Mouse (Mus musculus): ENCODE data around the gene Snrnp70. TPM values are rescaled to one million over a fixed set of nuclear protein-coding genes. Genes with fewer than 3 reads are reported as not detected.
"Not testable (repeated sequence)": the region's sequence is repeated elsewhere in the genome, so short reads cannot be mapped to it uniquely, and the experiment has no call there.

Gene Snrnp70
- polyA plus RNA-seq, 1 experiment from 2014 or later = 191 TPM

GRCm38 (mm10) chr7:45403532-45404261, 8.2 kb upstream of the Snrnp70 start:
- no peaks in the 10 kb centered on the region for H3K9me3 ChIP-seq (ENCODE audit: control insufficient read depth, low read length)
- H3K9ac ChIP-seq (ENCODE audit: low read length) = no peak overlapping the region
- H3K27me3 ChIP-seq (ENCODE audit: control insufficient read depth, insufficient read depth, low read depth, low read length) = peaks cover 36% of the 10 kb centered on the region
- no peaks in the 10 kb centered on the region for H3K36me3 ChIP-seq (ENCODE audit: control insufficient read depth, insufficient read depth, low read length)
- H3K4me2 ChIP-seq (ENCODE audit: low read depth, low read length) = no peak overlapping the region
- peaks cover 12% of the 10 kb centered on the region for H3K4me1 ChIP-seq (replicated peaks; ENCODE audit: control insufficient read depth, insufficient read depth, low read length)
- H3K27ac ChIP-seq (ENCODE audit: low read length) = no peak overlapping the region
- no peak overlapping the region for H3K4me3 ChIP-seq (ENCODE audit: low read length)
- ATAC-seq (ENCODE audit: low read depth) = no peak
- WGBS = 46% methylated on average over 6 of the region's 6 CpGs

DNA sequence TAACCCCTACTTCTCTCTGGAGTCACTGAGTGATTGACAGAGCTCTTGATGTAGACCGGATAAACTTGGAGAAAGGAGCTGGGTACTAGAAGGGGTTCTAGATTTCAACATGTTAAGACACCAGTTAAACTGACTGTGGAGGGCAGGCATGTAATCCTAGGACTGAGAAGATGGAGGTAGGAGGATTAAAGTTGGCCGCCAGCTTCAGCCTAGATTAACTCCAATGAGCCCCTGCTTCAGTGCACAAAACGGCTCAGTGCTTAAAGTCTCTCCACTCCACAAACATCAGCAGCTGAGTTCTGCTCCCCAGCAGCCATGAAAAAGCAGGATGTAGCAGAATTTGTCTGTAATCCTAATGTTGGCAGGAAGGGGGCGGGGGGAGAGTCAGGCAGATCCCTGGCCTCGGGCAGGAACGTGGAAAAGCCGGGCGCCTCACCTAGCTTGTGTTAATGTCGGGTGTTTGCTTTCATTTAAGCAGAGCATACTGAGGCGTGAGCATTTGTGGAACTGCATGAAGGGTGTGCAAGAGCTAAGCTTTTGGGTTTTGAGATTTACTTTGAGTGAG, 6.1 kb upstream of the Snrnp70 start:
- H3K4me1 ChIP-seq (replicated peaks; ENCODE audit: control insufficient read depth, insufficient read depth, low read length) = peaks cover 9% of the 10 kb centered on the region
- no peak overlapping the region for H3K27ac ChIP-seq (ENCODE audit: low read length)
- no peak overlapping the region for H3K4me2 ChIP-seq (ENCODE audit: low read depth, low read length)
- ATAC-seq (ENCODE audit: low read depth) = no peak
- 54% methylated on average over 10 of the region's 10 CpGs for WGBS
- H3K9me3 ChIP-seq (ENCODE audit: control insufficient read depth, low read length) = no peaks in the 10 kb centered on the region
- no peak overlapping the region for H3K9ac ChIP-seq (ENCODE audit: low read length)
- H3K36me3 ChIP-seq (ENCODE audit: control insufficient read depth, insufficient read depth, low read length) = no peaks in the 10 kb centered on the region
- peaks cover 15% of the 10 kb centered on the region for H3K27me3 ChIP-seq (ENCODE audit: control insufficient read depth, insufficient read depth, low read depth, low read length)
- no peak overlapping the region for H3K4me3 ChIP-seq (ENCODE audit: low read length)

- Histone ChIP-seq H3K9ac (ENCODE audit: low read length) (no peak overlapping the region), H3K4me2 (ENCODE audit: low read depth, low read length) (no peak overlapping the region), H3K27me3 (ENCODE audit: control insufficient read depth, insufficient read depth, low read depth, low read length) (no peaks in the 10 kb centered on the region), H3K9me3 (ENCODE audit: control insufficient read depth, low read length) (no peaks in the 10 kb centered on the region), H3K27ac (ENCODE audit: low read length) (no peak overlapping the region), H3K36me3 (ENCODE audit: control insufficient read depth, insufficient read depth, low read length) (peaks cover 5% of the 10 kb centered on the region; the same call in 1 of the 2 replicates), H3K4me3 (ENCODE audit: low read length) (no peak overlapping the region), H3K4me1 (replicated peaks; ENCODE audit: control insufficient read depth, insufficient read depth, low read length) (peaks cover 15% of the 10 kb centered on the region)
- 60% methylated on average over 2 of the region's 2 CpGs for WGBS
- no peak for ATAC-seq (ENCODE audit: low read depth)
Observed at GRCm38 (mm10) chr7:45396787-45397186, 1.2 kb upstream of the Snrnp70 start.

DNA sequence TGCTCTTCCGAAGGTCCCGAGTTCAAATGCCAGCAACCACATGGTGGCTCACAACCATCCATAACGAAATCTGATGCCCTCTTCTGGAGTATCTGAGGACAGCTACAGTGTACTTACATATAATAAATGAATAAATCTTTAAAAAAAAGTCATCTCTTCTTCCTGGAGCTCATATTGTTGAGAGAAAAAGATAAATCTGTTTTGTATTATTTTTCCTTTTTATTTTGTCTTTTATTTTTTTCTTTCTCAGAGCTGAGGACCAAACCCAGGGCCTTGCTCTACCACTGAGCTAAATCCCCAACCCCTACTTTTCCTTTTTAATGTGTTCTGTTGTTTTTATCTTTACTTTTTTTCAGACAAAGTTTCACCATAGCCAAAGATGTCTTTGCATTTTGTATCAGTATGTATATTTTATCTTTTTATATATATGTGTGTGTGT, 814 bp upstream of the Snrnp70 start:
- Histone ChIP-seq H3K4me1 (replicated peaks; ENCODE audit: control insufficient read depth, insufficient read depth, low read length) (peaks cover 15% of the 10 kb centered on the region), H3K4me3 (ENCODE audit: low read length) (peak overlapping the region; percentile 58), H3K9ac (ENCODE audit: low read length) (peak overlapping the region; percentile 69), H3K4me2 (ENCODE audit: low read depth, low read length) (peak overlapping the region; percentile 68), H3K27ac (ENCODE audit: low read length) (peak overlapping the region; percentile 88; the same call in 1 of the 2 replicates)
- WGBS = 3% methylated on average over 3 of the region's 3 CpGs
- H3K36me3 ChIP-seq (ENCODE audit: control insufficient read depth, insufficient read depth, low read length); H3K9me3 ChIP-seq (ENCODE audit: control insufficient read depth, low read length); H3K27me3 ChIP-seq (ENCODE audit: control insufficient read depth, insufficient read depth, low read depth, low read length): not testable (repeated sequence)
- ATAC-seq (ENCODE audit: low read depth) = peak; percentile 56

DNA sequence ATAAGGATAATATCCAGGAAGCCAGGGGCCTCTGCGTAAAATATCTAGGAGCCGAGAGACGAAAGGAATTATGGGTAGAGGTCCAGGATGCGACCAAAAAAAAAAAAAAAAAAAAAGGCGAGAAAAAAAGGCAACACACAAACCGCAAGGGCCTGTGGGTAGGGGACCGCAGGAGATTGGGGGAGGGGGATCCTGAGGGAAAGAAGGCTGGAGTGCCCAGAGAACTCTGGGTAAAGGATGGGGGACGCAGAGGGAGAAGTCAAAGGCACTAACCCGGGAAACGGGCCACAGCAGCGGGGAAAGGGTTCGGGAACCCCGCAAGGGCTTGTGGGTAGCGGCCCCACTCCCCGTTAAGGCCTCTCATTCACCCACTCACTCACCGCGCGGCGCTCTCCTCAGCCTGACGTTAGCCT, 407 bp downstream of the Snrnp70 start:
- H3K9me3 ChIP-seq (ENCODE audit: control insufficient read depth, low read length) = no peaks in the 10 kb centered on the region
- ATAC-seq (ENCODE audit: low read depth) = peak; percentile 77
- under 1% methylated on average over 19 of the region's 20 CpGs for WGBS
- peak overlapping the region; percentile 81 for H3K4me3 ChIP-seq (ENCODE audit: low read length)
- H3K9ac ChIP-seq (ENCODE audit: low read length) = peak overlapping the region; percentile 93
- H3K27me3 ChIP-seq (ENCODE audit: control insufficient read depth, insufficient read depth, low read depth, low read length) = no peaks in the 10 kb centered on the region
- H3K36me3 ChIP-seq (ENCODE audit: control insufficient read depth, insufficient read depth, low read length) = peaks cover 13% of the 10 kb centered on the region
- H3K27ac ChIP-seq (ENCODE audit: low read length) = peak overlapping the region; percentile 98
- H3K4me2 ChIP-seq (ENCODE audit: low read depth, low read length) = peak overlapping the region; percentile 93
- H3K4me1 ChIP-seq (replicated peaks; ENCODE audit: control insufficient read depth, insufficient read depth, low read length) = peaks cover 15% of the 10 kb centered on the region

DNA sequence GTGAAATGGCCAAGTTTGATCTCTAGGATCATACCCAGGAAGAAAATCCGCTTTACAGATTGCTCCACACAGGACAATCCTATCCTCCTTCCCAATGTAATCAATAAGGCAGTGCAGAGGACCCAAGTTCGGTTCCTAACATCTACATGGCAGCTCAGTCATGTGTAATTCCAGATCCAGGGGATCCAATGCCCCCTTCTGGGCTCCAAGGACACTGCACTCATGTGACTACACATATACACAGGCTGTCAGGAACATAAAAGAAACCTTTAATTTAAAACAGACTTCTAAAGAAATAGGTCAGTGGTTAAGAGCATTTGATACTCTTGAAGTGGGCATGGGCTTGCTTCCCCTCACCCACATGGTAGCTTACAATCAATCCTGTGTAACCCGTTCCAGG, 9.5 kb downstream of the Snrnp70 start:
- H3K27ac ChIP-seq (ENCODE audit: low read length) = no peak overlapping the region
- H3K4me3 ChIP-seq (ENCODE audit: low read length) = no peak overlapping the region
- WGBS = 82% methylated on average over 3 of the region's 3 CpGs
- peaks cover 80% of the 10 kb centered on the region for H3K36me3 ChIP-seq (ENCODE audit: control insufficient read depth, insufficient read depth, low read length)
- no peak overlapping the region for H3K9ac ChIP-seq (ENCODE audit: low read length)
- no peaks in the 10 kb centered on the region for H3K9me3 ChIP-seq (ENCODE audit: control insufficient read depth, low read length)
- ATAC-seq (ENCODE audit: low read depth) = no peak
- no peaks in the 10 kb centered on the region for H3K4me1 ChIP-seq (replicated peaks; ENCODE audit: control insufficient read depth, insufficient read depth, low read length)
- no peaks in the 10 kb centered on the region for H3K27me3 ChIP-seq (ENCODE audit: control insufficient read depth, insufficient read depth, low read depth, low read length)
- no peak overlapping the region for H3K4me2 ChIP-seq (ENCODE audit: low read depth, low read length)

- no peak for ATAC-seq (ENCODE audit: low read depth)
- 83% methylated on average over 1 of the region's 1 CpGs for WGBS
- Histone ChIP-seq H3K4me1 (replicated peaks; ENCODE audit: control insufficient read depth, insufficient read depth, low read length) (no peaks in the 10 kb centered on the region), H3K4me2 (ENCODE audit: low read depth, low read length) (no peak overlapping the region), H3K27me3 (ENCODE audit: control insufficient read depth, insufficient read depth, low read depth, low read length) (no peaks in the 10 kb centered on the region), H3K9ac (ENCODE audit: low read length) (no peak overlapping the region), H3K36me3 (ENCODE audit: control insufficient read depth, insufficient read depth, low read length) (peaks cover 66% of the 10 kb centered on the region), H3K9me3 (ENCODE audit: control insufficient read depth, low read length) (no peaks in the 10 kb centered on the region), H3K4me3 (ENCODE audit: low read length) (no peak overlapping the region), H3K27ac (ENCODE audit: low read length) (no peak overlapping the region)
Observed at GRCm38 (mm10) chr7:45376057-45376456, 19.5 kb downstream of the Snrnp70 start.

DNA sequence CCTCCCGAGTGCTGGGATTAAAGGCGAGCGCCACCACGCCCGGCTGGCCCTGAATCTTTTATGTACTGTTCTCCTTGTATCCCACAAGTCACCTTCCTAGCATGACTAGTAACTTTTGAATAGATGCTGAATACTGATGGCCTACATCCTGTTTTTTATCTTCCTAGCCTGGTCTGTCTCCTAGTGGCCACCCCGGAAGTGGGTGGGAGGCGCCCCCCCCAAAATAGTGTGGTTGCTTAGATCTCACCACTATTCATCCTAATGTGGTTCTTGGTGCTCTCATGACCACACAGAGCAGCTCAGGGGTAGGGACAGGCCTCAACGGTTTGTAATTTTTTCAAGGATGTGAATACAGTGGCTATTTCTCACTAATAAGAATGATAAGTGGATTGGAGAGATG, 20.9 kb downstream of the Snrnp70 start:
- peaks cover 9% of the 10 kb centered on the region for H3K4me1 ChIP-seq (replicated peaks; ENCODE audit: control insufficient read depth, insufficient read depth, low read length)
- H3K36me3 ChIP-seq (ENCODE audit: control insufficient read depth, insufficient read depth, low read length) = peaks cover 53% of the 10 kb centered on the region
- no peak overlapping the region for H3K4me2 ChIP-seq (ENCODE audit: low read depth, low read length)
- H3K27ac ChIP-seq (ENCODE audit: low read length) = no peak overlapping the region
- WGBS = 87% methylated on average over 8 of the region's 8 CpGs
- no peak overlapping the region for H3K9ac ChIP-seq (ENCODE audit: low read length)
- H3K9me3 ChIP-seq (ENCODE audit: control insufficient read depth, low read length) = no peaks in the 10 kb centered on the region
- no peak for ATAC-seq (ENCODE audit: low read depth)
- H3K4me3 ChIP-seq (ENCODE audit: low read length) = no peak overlapping the region
- peaks cover 3% of the 10 kb centered on the region; the same call in 1 of the 2 replicates for H3K27me3 ChIP-seq (ENCODE audit: control insufficient read depth, insufficient read depth, low read depth, low read length)

DNA sequence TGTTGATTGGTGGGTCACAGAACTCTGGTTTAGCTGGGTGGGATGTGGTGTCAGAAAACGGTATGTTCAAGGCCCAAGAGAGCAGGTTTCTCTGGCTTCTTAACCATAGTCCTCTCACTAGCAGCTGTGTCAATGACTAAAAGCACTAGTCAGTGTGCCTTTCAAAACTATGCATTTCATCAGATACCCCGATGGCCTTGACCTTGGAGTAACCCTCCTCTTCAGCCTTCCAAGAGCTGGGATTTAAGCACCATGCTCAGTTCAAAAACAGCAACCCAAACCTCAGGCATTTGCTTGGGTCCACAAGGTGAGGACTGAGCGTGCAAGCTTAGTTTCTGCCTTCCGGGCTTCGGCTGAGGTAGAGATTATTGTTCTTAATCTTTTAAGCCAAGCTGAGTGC, 23.2 kb downstream of the Snrnp70 start:
- WGBS = 76% methylated on average over 5 of the region's 5 CpGs
- Histone ChIP-seq H3K9me3 (ENCODE audit: control insufficient read depth, low read length) (no peaks in the 10 kb centered on the region), H3K4me3 (ENCODE audit: low read length) (no peak overlapping the region), H3K36me3 (ENCODE audit: control insufficient read depth, insufficient read depth, low read length) (peaks cover 32% of the 10 kb centered on the region), H3K27me3 (ENCODE audit: control insufficient read depth, insufficient read depth, low read depth, low read length) (peaks cover 17% of the 10 kb centered on the region), H3K27ac (ENCODE audit: low read length) (no peak overlapping the region), H3K9ac (ENCODE audit: low read length) (no peak overlapping the region), H3K4me1 (replicated peaks; ENCODE audit: control insufficient read depth, insufficient read depth, low read length) (peaks cover 16% of the 10 kb centered on the region), H3K4me2 (ENCODE audit: low read depth, low read length) (no peak overlapping the region)
- ATAC-seq (ENCODE audit: low read depth) = no peak
